Mouse (Mus musculus): Measurements from ENCODE around the gene Ank2. TPM values are rescaled to one million over a fixed set of nuclear protein-coding genes. Genes with fewer than 3 reads are reported as not detected.
"Not testable (repeated sequence)": the region's sequence is repeated elsewhere in the genome, so short reads cannot be mapped to it uniquely, and the experiment has no call there.

The Ank2 gene
- total RNA-seq, 1 experiment from 2014 or later, result 0.25 TPM

DNA sequence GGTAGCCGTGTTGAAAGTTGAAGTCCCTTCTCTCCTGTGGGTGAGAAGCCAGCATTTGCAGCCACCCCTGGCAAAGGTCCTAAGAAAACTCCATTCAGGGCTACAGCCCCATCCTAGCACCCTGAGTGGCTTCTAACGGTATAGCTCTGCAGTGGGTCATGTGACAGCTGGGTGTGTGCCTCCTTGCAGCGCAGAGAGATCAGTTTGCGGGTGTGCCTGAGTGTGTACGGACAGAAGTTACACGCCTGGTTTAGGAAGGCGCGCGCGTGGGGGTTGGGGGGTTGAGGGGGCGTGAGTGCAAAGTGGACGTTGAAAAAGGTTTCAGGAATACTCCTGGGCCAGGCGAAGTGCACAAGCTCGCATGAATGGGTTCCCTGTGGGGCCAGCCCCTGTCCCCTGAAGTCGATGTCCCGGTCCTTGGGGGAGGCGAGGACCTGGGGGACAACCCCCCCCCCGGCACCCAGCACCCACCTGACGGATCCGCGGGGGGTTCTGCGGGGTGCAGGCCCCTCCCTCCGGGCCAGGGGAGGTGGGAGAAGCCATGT is 881 bp downstream of the Ank2 start:
- peak; percentile 63 to 70 for ATAC-seq (replicated peaks in 1 of 2; ENCODE audit: insufficient read depth in 1 of 2, low FRiP score in 2 of 2, low TSS enrichment in 1 of 2, low read depth in 1 of 2, poor library complexity in 2 of 2, severe bottlenecking in 2 of 2)

DNA sequence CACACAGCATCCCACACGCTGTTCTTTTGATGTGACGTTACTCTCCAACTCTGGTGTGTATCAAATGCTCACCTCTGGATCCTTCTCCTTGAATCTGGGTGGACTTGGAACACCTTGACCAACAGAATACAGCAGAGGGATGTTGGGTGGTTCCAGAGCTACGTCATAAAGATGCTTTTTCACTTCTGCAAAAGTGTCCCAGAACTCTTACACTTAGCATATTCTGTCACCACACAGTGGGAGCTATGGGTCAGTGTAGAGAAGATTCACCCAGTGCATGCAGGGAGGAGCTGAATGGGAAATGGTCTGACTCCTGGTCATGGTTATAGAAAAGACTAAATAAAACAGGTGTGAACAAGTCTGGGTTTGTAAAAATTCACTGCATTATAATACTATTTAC is 6.5 kb downstream of the Ank2 start:
- no peak for ATAC-seq (replicated peaks in 1 of 2; ENCODE audit: insufficient read depth in 1 of 2, low FRiP score in 2 of 2, low TSS enrichment in 1 of 2, low read depth in 1 of 2, poor library complexity in 2 of 2, severe bottlenecking in 2 of 2)

DNA sequence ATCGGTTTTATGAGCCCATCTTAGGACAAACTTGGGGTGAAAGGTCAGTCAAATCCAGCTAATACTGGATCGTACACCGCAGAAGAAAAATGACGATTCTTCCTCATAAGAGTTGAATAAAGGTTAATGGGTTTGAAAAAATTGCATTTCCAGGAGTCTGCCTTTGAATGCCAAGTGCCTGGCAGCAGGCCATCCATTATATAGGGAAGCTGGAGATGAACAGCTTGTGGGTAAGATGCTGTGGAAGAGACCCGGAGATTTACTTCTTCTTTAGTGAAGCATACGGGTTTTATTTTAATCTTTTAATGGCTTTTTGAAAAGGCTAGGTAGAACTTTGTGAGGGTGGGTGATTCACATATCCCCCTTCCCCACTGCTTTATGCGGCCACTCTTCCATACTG is 11.8 kb downstream of the Ank2 start:
- ATAC-seq (replicated peaks in 1 of 2; ENCODE audit: insufficient read depth in 1 of 2, low FRiP score in 2 of 2, low TSS enrichment in 1 of 2, low read depth in 1 of 2, poor library complexity in 2 of 2, severe bottlenecking in 2 of 2), result no peak

DNA sequence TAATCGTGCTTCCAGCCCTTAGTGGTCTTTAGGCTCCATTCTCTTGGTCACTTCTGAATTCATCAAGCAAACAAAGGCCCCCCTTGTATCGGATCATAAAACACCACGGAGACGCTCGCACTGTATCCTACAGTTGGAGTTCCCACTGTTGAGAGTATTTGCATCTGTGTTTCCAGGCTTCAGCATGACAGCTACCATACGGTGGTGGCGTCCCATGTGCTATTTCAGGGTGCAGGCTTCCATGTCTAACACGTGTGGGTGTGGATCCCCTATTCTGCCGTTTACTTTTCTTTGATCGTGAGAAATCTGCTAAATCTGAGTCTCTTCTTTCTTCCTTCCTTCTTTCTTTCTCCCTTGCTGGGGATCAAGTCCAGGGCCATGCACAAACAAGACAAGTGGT is 14.0 kb downstream of the Ank2 start:
- ATAC-seq (replicated peaks in 1 of 2; ENCODE audit: insufficient read depth in 1 of 2, low FRiP score in 2 of 2, low TSS enrichment in 1 of 2, low read depth in 1 of 2, poor library complexity in 2 of 2, severe bottlenecking in 2 of 2), result no peak

DNA sequence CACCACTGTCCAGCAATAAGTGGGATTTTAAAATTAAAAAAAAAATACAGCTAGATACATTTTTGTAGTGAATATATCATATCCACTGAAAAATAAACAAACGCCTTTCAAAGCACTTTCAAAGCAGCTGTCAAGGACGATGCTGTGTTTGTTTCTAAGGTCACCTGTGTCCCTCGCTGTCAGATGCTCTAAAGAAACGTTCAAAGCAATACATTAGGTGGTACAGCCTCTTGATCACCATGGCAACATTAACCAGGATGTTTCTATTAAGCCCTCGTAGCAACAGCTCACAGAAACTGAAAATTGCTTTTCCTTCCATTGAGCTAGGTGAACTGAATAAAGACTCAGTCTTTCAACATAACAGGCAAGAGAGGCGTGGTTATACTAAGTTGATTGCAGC is 17.5 kb downstream of the Ank2 start:
- ATAC-seq (replicated peaks in 1 of 2; ENCODE audit: insufficient read depth in 1 of 2, low FRiP score in 2 of 2, low TSS enrichment in 1 of 2, low read depth in 1 of 2, poor library complexity in 2 of 2, severe bottlenecking in 2 of 2), result no peak

DNA sequence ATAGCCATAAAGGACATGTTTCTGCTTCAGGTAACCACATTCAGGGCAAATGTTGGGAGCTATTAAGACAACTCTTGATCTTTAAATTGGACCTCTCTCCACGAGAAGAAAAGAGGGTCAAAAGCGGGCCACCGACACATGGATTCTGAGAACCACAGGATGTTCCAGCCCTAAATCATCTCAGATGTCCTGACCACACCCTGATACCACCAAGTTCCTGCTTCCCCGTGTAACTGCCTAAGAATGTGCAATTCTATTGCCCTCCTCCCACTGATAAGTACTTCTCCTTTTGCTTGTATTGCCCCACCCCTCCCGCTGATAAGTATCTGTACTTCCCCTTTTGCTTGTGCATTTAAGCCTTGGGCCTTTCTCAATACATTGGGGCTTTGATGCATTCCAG is 18.8 kb downstream of the Ank2 start:
- ATAC-seq (replicated peaks in 1 of 2; ENCODE audit: insufficient read depth in 1 of 2, low FRiP score in 2 of 2, low TSS enrichment in 1 of 2, low read depth in 1 of 2, poor library complexity in 2 of 2, severe bottlenecking in 2 of 2), result not testable (repeated sequence)

DNA sequence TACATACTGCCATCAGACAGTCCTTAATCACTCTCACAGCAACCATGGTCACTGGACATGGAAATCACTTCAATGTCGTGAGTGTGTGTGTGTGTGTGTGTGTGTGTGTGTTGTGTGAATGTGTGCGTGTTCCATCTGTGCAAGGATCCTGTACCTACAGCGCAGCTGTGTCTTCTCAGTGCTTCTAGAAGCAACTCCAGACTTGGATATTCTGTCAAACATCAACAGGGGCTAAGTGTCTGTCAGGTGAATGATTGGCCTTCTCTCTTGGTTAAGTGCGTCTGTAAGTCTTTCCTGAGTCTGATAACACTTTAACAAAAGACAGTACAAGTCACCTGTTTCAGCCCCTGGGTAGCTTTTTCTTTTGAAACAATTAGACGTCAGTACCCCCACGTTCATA is 25.0 kb downstream of the Ank2 start:
- no peak for ATAC-seq (replicated peaks in 1 of 2; ENCODE audit: insufficient read depth in 1 of 2, low FRiP score in 2 of 2, low TSS enrichment in 1 of 2, low read depth in 1 of 2, poor library complexity in 2 of 2, severe bottlenecking in 2 of 2)

DNA sequence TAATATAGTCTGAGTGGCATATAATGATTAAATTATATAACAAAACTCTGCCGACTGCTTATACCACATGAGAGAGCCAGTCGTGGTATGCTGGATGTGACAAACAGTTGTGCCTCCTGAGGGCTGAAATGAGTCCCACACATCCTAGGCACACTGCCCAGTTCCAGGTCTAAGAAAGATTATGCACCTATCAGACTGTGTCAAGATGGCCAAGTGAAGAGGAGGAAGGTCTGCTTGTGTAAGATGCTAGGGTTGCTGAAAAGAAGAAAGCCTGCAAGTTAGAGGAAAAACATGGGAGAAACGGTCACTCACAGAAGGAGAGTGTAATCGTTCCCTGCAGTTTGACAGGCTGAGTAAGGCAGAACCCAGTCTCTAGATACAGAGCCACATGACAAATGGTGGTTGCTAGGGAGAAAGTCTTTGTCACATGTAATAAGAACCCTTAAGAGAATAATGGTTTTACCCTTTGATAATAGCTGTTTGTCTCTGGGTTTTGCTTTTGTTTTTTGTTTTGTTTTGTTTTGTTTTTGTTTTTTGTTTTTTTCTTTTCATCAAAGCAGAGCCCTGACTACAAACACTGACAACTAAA is 29.9 kb downstream of the Ank2 start:
- ATAC-seq (replicated peaks in 1 of 2; ENCODE audit: insufficient read depth in 1 of 2, low FRiP score in 2 of 2, low TSS enrichment in 1 of 2, low read depth in 1 of 2, poor library complexity in 2 of 2, severe bottlenecking in 2 of 2), result no peak

DNA sequence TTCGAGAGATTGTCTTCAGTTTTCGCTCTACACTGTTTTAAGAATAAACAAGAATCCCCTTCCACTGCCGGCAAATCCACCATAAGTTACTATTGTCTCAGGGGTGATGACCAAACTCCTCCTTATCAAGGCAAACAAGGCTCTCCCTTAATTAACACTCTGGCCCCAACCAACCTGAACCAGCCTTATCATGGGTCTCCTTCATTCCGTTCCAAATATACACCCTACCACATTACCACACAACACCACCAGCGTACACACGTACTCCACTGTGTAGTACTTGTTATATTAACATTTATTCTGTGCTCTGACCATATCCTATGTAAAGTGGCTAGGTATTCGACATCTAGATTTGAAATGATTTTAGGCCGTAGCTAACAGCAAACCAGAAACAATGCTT is 30.6 kb downstream of the Ank2 start:
- ATAC-seq (replicated peaks in 1 of 2; ENCODE audit: insufficient read depth in 1 of 2, low FRiP score in 2 of 2, low TSS enrichment in 1 of 2, low read depth in 1 of 2, poor library complexity in 2 of 2, severe bottlenecking in 2 of 2), result no peak; a peak in 1 of 4 replicates

DNA sequence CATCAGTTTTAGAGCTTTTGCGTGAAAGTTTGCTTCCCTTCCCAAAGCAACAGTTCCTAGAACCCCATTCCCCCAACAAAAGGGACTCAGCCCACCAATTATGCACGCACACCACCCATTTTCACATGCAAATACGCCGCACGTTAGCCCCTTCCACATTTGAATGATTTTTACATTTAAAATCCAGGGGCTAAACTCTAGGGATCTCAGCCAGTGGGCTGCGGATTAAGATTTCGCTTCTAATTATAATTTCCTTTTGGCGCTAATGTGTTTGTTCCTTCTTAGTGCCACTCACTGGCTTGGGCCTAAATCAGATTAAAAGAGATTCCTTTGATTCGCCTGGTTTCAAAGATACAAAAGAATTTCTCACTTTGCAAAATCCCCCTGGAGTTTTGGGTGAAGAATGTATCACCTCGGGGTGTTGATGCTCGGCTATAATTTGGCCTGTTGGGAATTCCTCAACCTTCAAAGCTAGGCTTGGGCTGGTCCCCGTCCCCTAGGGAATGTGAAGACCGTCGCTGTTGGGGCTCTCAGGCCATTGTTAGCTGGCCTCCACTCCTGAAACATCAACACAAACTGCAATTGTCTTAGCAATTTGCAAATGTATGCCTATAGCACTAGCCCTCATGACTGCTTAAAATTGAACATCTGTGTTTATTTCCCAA is 35.2 kb downstream of the Ank2 start:
- ATAC-seq (replicated peaks in 1 of 2; ENCODE audit: insufficient read depth in 1 of 2, low FRiP score in 2 of 2, low TSS enrichment in 1 of 2, low read depth in 1 of 2, poor library complexity in 2 of 2, severe bottlenecking in 2 of 2), result no peak

DNA sequence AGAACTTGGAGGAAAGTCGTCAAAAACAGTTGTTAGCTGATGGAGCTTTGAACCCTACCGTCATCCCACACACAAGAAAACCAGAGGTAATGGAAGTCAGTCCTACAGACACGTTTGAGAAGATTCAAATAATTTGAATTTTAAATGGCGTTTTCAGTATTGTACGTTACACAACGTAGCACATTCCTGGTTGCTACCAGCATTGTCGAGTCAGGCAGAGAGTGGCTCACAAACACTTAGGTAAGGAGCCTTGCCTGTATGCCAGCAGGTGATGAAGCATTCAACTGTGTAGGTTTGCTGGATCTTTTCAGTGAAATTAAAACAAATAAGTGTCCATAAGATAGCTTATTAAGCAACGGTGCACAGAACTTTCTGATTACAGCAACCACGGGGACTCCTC is 36.0 kb downstream of the Ank2 start:
- ATAC-seq (replicated peaks in 1 of 2; ENCODE audit: insufficient read depth in 1 of 2, low FRiP score in 2 of 2, low TSS enrichment in 1 of 2, low read depth in 1 of 2, poor library complexity in 2 of 2, severe bottlenecking in 2 of 2), result no peak

DNA sequence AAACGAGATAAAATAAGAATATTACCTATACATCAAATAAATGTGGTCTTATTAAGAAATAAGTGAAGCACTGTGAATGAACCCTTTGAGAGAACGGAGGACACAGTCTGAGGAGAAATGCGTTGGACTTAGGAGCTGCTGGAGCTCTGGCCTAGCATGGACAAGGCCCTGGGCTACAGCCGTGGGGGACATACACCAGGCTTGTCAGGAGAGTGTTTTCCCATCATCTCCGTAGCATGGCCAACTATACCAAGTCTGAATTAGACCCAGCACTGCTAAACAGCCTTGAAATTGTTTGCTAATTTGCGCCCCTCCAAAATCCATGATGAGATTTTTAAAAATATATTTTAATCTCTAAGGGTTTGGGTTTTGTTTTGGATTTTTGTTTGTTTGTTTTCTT is 36.7 kb downstream of the Ank2 start:
- ATAC-seq (replicated peaks in 1 of 2; ENCODE audit: insufficient read depth in 1 of 2, low FRiP score in 2 of 2, low TSS enrichment in 1 of 2, low read depth in 1 of 2, poor library complexity in 2 of 2, severe bottlenecking in 2 of 2), result no peak

DNA sequence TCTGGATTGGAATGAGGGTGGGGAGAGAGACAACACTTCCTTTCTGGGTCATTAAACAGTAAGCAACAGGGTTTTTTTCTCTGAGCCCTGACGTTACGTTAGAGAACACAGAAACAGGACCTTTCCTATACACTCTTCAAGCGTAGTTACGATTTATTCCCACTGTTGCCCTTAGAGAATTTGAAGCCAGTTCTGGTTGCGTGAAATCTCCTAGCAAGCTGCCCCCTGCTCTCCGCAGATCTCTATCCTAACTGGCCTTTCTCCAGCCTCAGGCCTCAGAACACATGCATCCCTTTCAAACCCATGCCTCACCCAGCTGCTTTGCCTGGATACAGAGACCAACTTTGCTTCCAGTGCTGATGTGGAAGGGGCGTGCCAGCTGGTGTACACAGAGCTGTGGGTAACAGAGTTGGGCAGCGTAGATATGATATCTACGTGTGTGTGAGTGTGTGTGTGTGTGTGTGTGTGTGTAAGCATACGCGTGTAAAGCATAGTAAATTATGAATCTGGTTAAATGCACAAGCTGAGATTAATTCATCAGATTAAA is 38.2 kb downstream of the Ank2 start:
- no peak for ATAC-seq (replicated peaks in 1 of 2; ENCODE audit: insufficient read depth in 1 of 2, low FRiP score in 2 of 2, low TSS enrichment in 1 of 2, low read depth in 1 of 2, poor library complexity in 2 of 2, severe bottlenecking in 2 of 2)

DNA sequence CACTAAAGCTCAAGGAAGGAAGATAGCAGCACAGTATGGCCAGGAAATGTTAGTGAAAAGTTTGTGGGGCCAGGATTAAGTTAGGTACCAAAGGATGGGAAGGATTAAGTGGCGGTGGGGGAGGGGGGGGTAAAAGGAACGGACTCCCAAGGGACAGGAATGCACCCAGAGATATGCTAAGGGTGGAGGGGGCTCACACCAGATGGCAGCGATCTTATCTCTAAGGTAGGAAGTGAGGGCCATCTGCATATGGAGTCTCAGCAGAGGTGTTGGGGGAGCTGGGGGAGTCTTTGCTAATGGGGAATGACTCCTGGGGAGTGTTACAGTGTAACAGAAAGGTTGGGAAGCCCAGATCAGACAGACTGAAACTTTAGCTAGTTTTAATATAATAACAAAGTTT is 39.3 kb downstream of the Ank2 start:
- no peak for ATAC-seq (replicated peaks in 1 of 2; ENCODE audit: insufficient read depth in 1 of 2, low FRiP score in 2 of 2, low TSS enrichment in 1 of 2, low read depth in 1 of 2, poor library complexity in 2 of 2, severe bottlenecking in 2 of 2)

DNA sequence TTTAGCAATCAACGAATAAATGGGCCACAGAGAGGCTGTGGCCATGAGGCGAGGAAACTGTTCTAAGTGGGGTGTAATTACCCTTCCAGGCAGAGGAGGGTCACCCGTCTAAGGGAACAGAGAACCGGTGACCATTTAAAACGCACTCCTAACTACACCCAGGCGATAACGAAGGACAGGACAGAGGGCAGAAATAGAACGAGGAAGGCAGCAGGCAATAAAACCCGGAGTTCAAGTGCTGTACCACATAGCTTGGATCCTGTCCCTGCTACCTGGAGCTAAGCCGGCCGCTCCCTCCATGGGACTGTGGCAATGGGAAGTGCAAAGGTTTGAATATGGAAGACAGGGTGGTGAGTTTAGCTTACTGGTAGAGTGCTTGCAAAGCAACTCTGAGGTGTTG is 40.2 kb downstream of the Ank2 start:
- no peak for ATAC-seq (replicated peaks in 1 of 2; ENCODE audit: insufficient read depth in 1 of 2, low FRiP score in 2 of 2, low TSS enrichment in 1 of 2, low read depth in 1 of 2, poor library complexity in 2 of 2, severe bottlenecking in 2 of 2)

DNA sequence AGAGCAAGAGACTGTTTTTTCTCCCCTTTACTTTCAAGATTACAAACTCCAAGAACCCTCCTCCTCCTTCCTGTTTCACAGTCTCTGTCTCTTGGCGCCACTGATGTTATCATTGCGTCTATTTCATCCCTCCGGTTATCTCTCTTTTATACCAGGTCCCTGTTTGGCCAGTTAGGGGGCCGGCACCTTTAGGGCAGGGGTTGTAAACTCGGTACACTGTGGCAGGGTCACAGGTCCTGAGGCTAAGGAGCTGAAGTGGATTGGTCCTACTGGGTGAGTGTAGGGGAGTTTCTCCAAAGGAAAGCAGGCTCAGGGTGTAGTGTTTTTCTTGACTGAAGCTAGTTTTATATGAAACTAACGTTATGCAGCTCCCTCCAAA is 40.7 kb downstream of the Ank2 start:
- ATAC-seq (replicated peaks in 1 of 2; ENCODE audit: insufficient read depth in 1 of 2, low FRiP score in 2 of 2, low TSS enrichment in 1 of 2, low read depth in 1 of 2, poor library complexity in 2 of 2, severe bottlenecking in 2 of 2), result no peak

DNA sequence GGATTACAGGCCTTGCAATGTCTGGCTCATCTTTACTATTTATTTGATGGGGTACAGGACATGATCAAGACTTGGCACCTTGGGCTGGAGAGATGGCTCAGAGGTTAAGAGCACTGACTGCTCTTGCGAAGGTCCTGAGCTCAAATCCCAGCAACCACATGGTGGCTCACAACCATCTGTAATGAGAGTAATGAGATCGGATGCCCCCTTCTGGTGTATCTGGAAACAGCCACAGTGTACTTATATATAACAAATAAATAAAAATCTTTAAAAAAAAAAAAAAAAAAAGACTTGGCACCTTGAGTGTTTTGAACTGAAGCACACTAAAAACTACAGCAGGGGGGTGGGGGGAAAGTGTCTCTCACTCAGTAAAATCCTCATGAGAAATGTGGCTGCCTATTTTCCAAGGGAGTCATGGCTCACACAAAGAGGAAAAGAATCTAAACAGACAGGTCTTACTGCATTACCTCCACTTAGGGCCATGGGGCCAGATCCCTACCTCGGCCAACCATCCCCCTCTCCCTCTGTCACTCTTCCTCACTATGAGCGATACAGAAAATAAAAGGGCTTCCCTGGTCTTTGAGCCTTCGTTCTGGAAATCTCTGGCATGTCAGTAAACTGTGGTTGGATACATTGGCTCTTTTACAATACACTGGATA is 41.3 kb downstream of the Ank2 start:
- ATAC-seq (replicated peaks in 1 of 2; ENCODE audit: insufficient read depth in 1 of 2, low FRiP score in 2 of 2, low TSS enrichment in 1 of 2, low read depth in 1 of 2, poor library complexity in 2 of 2, severe bottlenecking in 2 of 2), result no peak; a peak in 1 of 4 replicates

DNA sequence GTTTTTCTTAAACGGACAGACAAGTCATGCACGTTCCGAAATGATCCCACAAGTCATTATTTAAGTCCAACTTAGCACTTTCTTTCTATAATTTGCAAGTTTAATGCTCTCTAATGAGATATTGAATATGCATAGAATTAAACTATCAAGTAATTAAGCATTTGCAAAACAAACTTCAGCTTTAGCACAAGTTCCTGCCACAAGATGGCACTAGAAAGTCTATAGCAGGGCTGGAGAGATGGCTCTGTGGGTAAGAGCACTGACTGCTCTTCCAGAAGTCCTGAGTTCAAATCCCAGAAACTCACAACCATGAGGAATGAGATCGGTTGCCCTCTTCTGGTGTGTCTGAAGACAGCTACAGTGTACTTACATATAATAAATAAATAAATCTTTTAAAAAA is 45.4 kb downstream of the Ank2 start:
- ATAC-seq (replicated peaks in 1 of 2; ENCODE audit: insufficient read depth in 1 of 2, low FRiP score in 2 of 2, low TSS enrichment in 1 of 2, low read depth in 1 of 2, poor library complexity in 2 of 2, severe bottlenecking in 2 of 2), result no peak

All from hematopoietic stem cell, adult 5-6 weeks (primary cell).